Mouse (Mus musculus) T-helper 17 cell (primary cell): ENCODE data around the gene Pde12.

Source experiments
- in situ Hi-C, 2 experiments: fragments of 300-600 bp; cut with MboI, MseI; formaldehyde crosslinking; loops; 1 replicate in 1 of 2; 2 replicates in 1 of 2; pipeline ENCODE4 v1.15.1; 2025; ENCODE audit warnings: high pct_unique_total_duplicates in 2 of 2

Pde12 gene

DNA sequence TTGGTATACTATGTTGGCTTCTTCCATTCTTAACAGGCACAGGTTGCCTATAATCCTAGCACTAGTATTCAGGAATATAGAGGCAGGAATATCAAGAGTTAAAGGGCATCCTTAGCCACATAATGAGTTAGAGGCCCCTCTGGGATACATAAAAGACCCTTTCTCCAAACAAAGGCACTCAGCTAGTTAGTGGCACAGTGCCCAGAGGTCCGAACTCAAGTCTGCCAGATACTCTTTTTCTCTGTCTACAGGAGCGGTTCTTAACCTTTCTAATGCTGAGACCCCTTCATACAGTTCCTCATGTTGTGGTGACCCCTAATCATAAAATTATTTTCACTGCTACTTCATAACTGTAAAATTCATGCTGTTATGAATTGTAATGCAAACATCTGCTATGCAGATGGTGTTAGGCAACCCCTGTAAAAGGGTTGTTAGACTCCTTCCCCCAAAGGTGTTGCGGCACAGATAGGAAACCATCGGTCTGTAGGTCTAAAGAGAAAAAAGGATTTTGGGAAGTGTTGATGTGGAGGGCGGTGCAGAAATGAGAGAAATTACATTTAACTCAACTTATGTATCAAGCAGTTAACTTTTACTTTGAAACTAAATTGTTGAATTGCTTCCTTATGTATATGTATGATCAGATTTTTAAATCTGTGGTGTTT lies 23.6 kb downstream of the Pde12 start:
- in situ Hi-C loops = no loop called here

DNA sequence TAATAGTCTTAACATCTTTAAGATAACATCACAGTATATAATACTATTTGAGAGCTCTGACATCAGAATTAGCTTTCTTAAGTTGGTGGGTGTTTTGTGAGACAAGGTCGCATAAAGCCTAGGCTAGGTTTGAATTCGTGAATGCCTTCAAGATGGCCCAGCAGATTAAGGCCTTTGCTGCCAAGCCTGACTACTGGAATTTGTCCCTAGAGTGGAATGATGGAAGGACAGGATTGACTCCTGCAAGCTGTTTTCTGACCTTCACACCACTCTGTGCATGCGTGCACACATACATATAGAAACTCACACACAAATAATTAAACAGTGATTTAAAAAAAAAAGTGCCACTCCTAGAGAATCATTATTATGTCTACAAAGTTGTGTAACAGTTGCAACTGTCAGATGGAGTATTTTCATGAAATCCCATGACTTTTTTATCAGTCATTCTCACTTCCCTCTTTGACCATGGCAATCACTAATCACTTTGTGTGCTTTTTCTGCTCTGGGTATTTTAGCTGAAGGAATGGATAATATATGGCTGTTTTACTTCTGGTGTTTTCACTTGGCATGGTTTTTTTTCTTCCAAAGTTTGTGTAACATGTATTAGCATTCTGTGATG lies 26.6 kb downstream of the Pde12 start:
- in situ Hi-C loops = no loop called here

DNA sequence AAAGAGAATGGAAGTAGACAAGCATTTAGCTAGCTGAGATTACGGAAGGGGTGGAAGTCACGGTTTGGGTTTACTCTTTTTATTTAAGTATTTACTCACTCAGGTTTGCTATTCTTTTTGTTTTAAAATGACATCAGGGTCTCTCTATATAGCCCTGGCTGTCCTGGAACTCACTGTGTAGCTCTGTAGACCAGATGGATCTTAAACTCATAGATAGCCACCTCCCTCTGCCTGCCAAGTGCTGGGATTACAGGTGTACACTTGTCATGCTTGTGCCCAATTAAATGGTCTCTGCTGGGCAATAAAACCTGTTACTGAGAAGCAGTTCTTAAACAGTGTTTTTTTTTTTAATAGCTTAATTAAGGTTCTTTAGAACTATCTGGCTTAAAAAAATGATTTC lies 29.7 kb downstream of the Pde12 start:
- in situ Hi-C loops = loop anchor here in 1 of 2 experiments (10.0 kb wide), 2 partner anchors 155 to 1165 kb away; no protein-coding TSS in a partner anchor

DNA sequence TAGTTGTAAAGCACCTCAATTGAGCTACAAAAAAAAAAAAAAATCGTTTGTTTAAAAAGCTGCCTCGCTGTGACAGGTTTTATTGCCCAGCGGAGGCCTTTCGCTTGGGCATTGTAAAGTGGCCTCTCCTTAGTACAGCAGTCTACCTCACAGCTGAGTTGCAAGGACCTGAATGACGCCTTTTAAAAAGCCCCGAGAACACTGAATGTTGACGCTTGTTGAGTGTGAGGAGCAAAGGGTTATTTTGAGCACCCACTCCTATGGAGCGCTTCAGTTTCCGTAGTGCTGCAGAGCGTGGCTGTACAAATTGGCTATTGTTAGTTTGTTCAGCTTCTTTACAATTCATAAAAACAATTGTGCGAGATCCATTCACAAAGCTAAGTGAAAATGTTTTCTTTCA lies 30.4 kb downstream of the Pde12 start:
- in situ Hi-C loops = loop anchor here in 1 of 2 experiments (10.0 kb wide), 2 partner anchors 154 to 1164 kb away; no protein-coding TSS in a partner anchor

DNA sequence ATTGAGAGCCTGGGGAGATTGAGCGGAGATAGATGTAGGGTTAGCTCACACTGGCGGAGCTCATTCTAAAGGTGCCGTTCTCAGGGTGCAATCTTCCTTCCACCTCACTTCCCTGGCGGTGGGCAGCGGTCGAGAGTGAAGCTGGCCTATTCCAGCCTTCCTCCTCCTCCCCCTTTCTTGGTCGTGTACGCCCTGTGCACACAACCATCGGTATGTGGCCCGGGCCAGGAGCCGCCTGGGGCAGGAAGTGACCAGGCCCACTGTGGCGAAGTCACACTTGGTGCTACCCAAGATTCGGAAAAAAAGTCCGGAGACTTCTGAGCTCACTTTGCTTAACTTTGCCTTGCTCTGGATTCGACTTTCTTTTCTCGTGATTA lies 31.0 kb downstream of the Pde12 start:
- in situ Hi-C loops = loop anchor here in 1 of 2 experiments (10.0 kb wide), 2 partner anchors 154 to 1164 kb away; no protein-coding TSS in a partner anchor

DNA sequence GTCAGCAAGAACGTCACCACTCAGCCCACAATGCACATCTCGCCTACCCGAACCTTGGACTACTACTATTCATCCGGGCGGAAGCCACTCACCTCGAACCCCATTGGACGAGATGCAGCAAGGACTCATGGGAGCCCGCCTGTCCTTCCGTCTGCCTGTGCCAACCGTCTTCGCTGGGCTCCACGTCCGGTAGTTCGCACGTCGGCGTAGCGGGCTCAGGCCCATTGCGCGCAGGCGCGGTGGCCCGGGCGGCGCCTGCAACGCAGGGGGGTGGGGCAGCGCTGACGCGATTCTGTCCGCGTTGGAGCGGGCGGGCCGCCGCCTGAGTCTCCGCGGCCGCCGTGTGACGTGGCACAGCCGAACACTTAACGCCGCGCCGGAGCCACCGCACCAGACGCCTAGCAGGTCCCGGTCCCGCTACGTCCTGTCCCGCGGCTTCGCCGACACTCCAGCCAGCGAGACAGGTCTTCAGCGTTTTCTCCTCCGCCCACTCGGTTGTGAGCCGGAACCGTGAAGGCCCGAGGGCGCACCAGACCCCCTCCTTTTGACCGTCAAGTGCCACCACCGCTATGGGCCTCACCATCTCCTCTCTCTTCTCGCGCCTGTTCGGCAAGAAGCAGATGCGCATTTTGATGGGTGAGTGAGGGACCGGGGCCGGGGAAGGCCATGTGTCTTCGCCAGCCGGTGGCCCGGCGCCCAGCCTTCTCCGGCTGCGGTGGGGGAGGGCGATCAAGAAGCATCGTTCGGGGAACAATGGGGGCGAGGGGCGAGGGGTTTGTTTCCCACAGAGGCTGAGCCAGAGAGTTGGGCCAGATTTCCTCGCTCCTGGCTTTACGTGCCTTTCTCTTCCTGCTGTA lies 31.6 kb downstream of the Pde12 start, which contains the start of gene Arf4:
Arf4 (plus strand) TSS at position 224 of the 857 bp plus-strand sequence.
- in situ Hi-C loops = loop anchor here in 1 of 2 experiments (10.0 kb wide), 2 partner anchors 153 to 1163 kb away; no protein-coding TSS in a partner anchor

DNA sequence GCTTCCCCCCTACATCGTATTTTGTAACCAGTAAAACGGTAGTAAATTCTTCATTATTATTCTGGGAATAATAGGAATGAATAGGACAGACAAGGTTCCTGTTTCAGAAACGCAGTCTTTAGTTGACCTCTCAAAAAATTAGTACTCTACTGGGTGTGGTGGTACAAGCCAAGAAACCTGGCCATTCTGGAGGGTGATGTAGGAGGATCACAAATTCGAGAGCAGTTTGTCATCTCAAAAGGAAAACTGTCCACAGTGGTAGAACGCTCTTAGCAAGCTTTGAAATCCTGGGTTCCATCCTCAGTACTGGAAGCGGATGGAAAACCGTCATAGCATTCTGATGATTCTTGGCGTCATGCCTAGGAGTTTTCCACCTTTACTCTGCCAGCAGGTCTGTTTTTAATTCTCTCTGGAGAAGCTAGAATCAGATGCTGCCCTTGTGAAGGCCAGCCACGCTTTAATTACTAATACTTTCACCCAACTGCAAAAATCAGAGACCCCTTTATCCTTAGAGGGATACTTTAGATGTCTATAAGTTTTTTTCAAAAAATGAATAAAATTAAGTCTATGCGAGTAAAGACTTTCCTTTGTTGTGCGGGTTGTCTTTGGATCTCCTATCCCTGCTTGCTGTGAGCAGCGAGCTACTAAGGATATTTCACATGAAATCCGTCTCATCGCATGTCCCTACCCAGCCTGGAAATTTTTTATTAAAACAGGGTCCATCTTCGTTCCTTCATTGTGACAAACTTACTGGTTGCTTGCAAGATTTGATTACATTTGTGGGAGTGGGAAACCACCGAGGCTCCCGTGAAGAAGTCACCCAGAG lies 32.4 kb downstream of the Pde12 start:
- in situ Hi-C loops = loop anchor here in 1 of 2 experiments (10.0 kb wide), 2 partner anchors 152 to 1162 kb away; no protein-coding TSS in a partner anchor

DNA sequence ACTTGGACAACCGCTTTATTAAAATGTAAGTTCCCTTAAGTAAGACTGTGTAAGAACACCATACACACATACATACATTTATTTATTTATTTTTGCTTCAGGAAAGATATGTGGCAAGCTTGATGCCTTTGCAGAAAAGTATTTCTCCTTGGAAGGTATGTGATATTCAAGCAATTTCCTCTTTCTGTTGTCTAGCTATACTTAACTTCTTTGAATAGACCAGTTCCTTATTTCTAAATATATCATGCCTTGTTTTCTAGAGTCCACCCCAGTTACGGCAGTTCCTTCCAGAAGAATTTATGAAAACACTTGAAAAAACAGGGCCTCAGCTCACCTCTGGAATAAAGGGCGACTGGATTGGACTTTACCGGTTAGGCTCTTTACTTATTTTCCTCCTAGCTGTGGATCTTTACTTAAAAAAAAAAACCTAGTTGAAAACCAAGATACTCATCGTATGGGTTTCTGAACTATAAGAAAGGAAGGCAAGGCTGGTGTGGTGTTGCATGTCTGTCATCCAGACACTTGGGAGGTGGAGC lies 43.0 kb downstream of the Pde12 start:
- in situ Hi-C loops = loop anchor here in 1 of 2 experiments (5.0 kb wide), 1 partner anchor 79 kb away; no protein-coding TSS in a partner anchor

DNA sequence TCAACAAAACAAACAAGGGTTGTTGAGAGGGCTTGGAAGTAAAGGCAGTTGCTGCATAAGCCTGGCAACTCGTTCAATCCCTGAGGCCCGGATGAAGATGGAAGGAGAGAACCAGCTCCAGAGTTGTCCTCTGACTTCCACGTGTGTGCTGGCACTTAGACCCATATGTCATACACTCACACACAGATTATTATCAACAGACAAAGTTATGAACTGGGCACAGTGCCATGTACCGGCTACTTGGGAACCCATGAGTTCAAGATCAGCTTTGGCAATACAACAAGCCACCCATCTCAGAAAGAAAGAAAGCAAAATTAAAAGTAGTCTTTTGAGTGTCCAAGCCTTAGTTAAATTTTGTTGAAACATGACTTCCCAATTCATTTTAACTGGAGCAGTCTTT lies 44.4 kb downstream of the Pde12 start:
- in situ Hi-C loops = loop anchor here in 1 of 2 experiments (5.0 kb wide), 1 partner anchor 78 kb away; no protein-coding TSS in a partner anchor

DNA sequence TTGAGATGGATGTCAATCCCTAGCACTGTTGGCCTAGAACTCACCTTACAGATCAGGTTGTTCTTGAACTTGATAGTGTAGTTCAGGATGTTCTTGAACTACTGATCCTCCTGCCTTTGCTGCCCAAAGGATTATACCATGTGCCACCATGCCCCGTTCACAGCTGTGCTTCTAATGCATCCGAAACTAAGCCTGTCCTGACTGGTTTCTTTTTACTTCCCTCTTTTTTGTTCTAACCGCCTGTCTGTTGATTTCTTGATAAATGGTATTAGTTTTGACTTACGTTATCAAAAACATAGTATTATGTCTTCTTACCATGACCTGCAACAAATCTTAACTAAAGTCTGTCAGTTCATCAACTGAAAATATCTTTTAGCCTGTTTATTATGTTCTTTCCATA lies 59.0 kb downstream of the Pde12 start:
- in situ Hi-C loops = no loop called here
